Mouse (Mus musculus) liver, embryonic 14.5 days (tissue): Measurements from ENCODE around the gene Gpc1.

Experiments used
- CTCF ChIP-seq: IDR thresholded peaks from 2 replicates; pipeline ENCODE4 v1.5.1; 2016; ENCODE audit warnings: antibody characterized with exemption, low read depth, control low read depth
- EP300 ChIP-seq: IDR thresholded peaks from 2 replicates; pipeline ENCODE4 v1.6.1; 2016; ENCODE audit warnings: antibody characterized with exemption, low read depth

DNA sequence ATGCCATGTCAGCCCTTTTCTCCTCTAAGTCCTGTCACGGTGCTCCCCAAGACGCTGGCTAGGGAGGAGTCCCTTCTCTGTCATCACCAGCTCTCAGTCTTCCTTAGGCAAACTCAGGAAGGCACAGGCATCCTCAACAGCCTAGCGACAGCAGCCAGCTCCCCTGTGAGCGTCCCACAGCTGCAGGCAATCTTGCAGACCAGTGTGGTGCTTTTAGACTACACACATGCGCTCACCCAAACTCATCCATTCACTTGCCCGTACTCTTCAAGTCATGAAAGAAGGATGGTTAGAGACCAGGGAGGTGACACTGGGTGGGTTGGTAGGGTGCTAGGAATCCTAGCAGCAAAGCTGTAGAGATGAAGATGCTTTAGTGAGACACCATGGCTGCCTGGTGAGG lies 30.1 kb downstream of the Gpc1 start:
- no peak for TF ChIP-seq CTCF
- no peak for TF ChIP-seq EP300
